Mouse (Mus musculus) midbrain, embryonic 13.5 days (tissue): ENCODE measurements at regions not wholly inside any gene's neighbourhood (a gene's known extent, or its start where the extent isn't known, plus 50 kb on each side); places are given as distances from the start of the nearest gene placed in this dataset.

Experiments
- ATAC-seq: fragments of 200-750 bp; cut with Nextera tagmentation; 2 replicates; pipeline ENCODE4 v1.8.0; 2017; ENCODE audit warnings: mild to moderate bottlenecking, moderate TSS enrichment, moderate library complexity
- H3K27ac ChIP-seq: fragments of 300-500 bp; sonication (generic); 2 replicates; pipeline ENCODE4 v1.5.1; 2015; ENCODE audit warnings: inconsistent platforms, mild to moderate bottlenecking, moderate library complexity
- H3K27me3 ChIP-seq: fragments of 300-500 bp; sonication (generic); 2 replicates; pipeline ENCODE4 v1.6.1; 2015; ENCODE audit warnings: mild to moderate bottlenecking, inconsistent platforms
- H3K36me3 ChIP-seq: fragments of 300-500 bp; sonication (generic); 2 replicates; pipeline ENCODE4 v1.6.1; 2015; ENCODE audit warnings: mild to moderate bottlenecking, inconsistent platforms
- H3K4me1 ChIP-seq: fragments of 300-500 bp; sonication (generic); replicated peaks from 2 replicates; pipeline ENCODE4 v1.6.1; 2015; ENCODE audit warnings: inconsistent platforms
- H3K4me2 ChIP-seq: fragments of 300-500 bp; sonication (generic); replicated peaks from 2 replicates; pipeline ENCODE4 v1.6.1; 2015; ENCODE audit warnings: moderate library complexity, mild to moderate bottlenecking, inconsistent platforms
- H3K4me3 ChIP-seq: fragments of 300-500 bp; sonication (generic); replicated peaks from 2 replicates; pipeline ENCODE4 v1.5.1; 2015; ENCODE audit warnings: mild to moderate bottlenecking, inconsistent platforms
- H3K9ac ChIP-seq: fragments of 300-500 bp; sonication (generic); replicated peaks from 2 replicates; pipeline ENCODE4 v1.6.1; 2015; ENCODE audit warnings: mild to moderate bottlenecking, inconsistent platforms
- H3K9me3 ChIP-seq: fragments of 300-500 bp; sonication (generic); 2 replicates; pipeline ENCODE4 v1.6.1; 2016; ENCODE audit warnings: mild to moderate bottlenecking, inconsistent platforms
- WGBS: fragments of 180-500 bp; shearing (Covaris S2); methylation state at CpG from one replicate; pipeline ENCODE4 v1.1.7; 2015; 5-methylcytosine and 5-hydroxymethylcytosine counted together

- Histone ChIP-seq H3K9me3 (no peaks in the 10 kb centered on the region), H3K4me2 (no peak overlapping the region), H3K9ac (no peak overlapping the region), H3K4me3 (no peak overlapping the region), H3K27me3 (no peaks in the 10 kb centered on the region), H3K36me3 (no peaks in the 10 kb centered on the region), H3K4me1 (0 out of 2 replicates have a peak, but pooled peaks cover 5% of the 10 kb centered on the region), H3K27ac (peak overlapping the region; percentile 10; the same call in 1 of the 2 replicates)
- peak; percentile 73; the same call in 1 of the 2 replicates for ATAC-seq
- WGBS: 74% methylated on average over 13 of the region's 13 CpGs
These were observed 236.6 kb downstream of the Atp23 start for GRCm38 (mm10) chr10:126664408-126665083.

- Histone ChIP-seq H3K4me2 (no peak overlapping the region), H3K9ac (no peak overlapping the region), H3K4me1 (0 out of 2 replicates have a peak, but pooled peaks cover 5% of the 10 kb centered on the region), H3K9me3 (no peaks in the 10 kb centered on the region), H3K27ac (0 out of 2 replicates have a peak overlapping the region, but pooled peaks have one; percentile 25), H3K36me3 (no peaks in the 10 kb centered on the region), H3K4me3 (no peak overlapping the region), H3K27me3 (no peaks in the 10 kb centered on the region)
- ATAC-seq: no peak
- 86% methylated on average over 15 of the region's 15 CpGs for WGBS
These were observed 237.6 kb downstream of the Atp23 start for GRCm38 (mm10) chr10:126663461-126664013.

- no peaks in the 10 kb centered on the region for H3K36me3 ChIP-seq
These were observed 238.4 kb downstream of the Atp23 start for GRCm38 (mm10) chr10:126662765-126663164.

GRCm38 (mm10) chr10:126661095-126661615 lies 240.0 kb downstream of the Atp23 start:
- no peaks in the 10 kb centered on the region for H3K27me3 ChIP-seq
- no peak overlapping the region for H3K27ac ChIP-seq
- no peak overlapping the region for H3K4me3 ChIP-seq
- H3K36me3 ChIP-seq: no peaks in the 10 kb centered on the region
- H3K4me1 ChIP-seq: 0 out of 2 replicates have a peak, but pooled peaks cover 5% of the 10 kb centered on the region
- no peaks in the 10 kb centered on the region for H3K9me3 ChIP-seq
- WGBS: 69% methylated on average over 5 of the region's 5 CpGs
- no peak overlapping the region for H3K9ac ChIP-seq
- H3K4me2 ChIP-seq: no peak overlapping the region
- no peak for ATAC-seq

More at GRCm38 (mm10) chr10:126662765-126663164, 238.4 kb downstream of the Atp23 start:
- H3K9ac ChIP-seq: no peak overlapping the region
- H3K4me3 ChIP-seq: no peak overlapping the region
- no peaks in the 10 kb centered on the region for H3K9me3 ChIP-seq
- H3K27ac ChIP-seq: no peak overlapping the region
- H3K4me1 ChIP-seq: 0 out of 2 replicates have a peak, but pooled peaks cover 5% of the 10 kb centered on the region
- no peak overlapping the region for H3K4me2 ChIP-seq
- WGBS: 94% methylated on average over 6 of the region's 6 CpGs
- ATAC-seq: no peak
- H3K27me3 ChIP-seq: no peaks in the 10 kb centered on the region

- Histone ChIP-seq H3K27me3 (no peaks in the 10 kb centered on the region), H3K4me2 (no peak overlapping the region), H3K9ac (no peak overlapping the region), H3K36me3 (no peaks in the 10 kb centered on the region), H3K9me3 (no peaks in the 10 kb centered on the region), H3K4me1 (0 out of 2 replicates have a peak, but pooled peaks cover 5% of the 10 kb centered on the region), H3K4me3 (no peak overlapping the region), H3K27ac (no peak overlapping the region)
- 70% methylated on average over 9 of the region's 9 CpGs for WGBS
- no peak for ATAC-seq
These were observed 241.1 kb downstream of the Atp23 start for GRCm38 (mm10) chr10:126660024-126660423.

- H3K27ac ChIP-seq: no peak overlapping the region
- 0 out of 2 replicates have a peak, but pooled peaks cover 4% of the 10 kb centered on the region for H3K4me1 ChIP-seq
- H3K27me3 ChIP-seq: no peaks in the 10 kb centered on the region
- no peak overlapping the region for H3K9ac ChIP-seq
- H3K36me3 ChIP-seq: no peaks in the 10 kb centered on the region
- no peak for ATAC-seq
- H3K9me3 ChIP-seq: no peaks in the 10 kb centered on the region
- no peak overlapping the region for H3K4me3 ChIP-seq
- 86% methylated on average over 3 of the region's 3 CpGs for WGBS
- no peak overlapping the region for H3K4me2 ChIP-seq
These were observed 248.5 kb downstream of the Atp23 start for GRCm38 (mm10) chr10:126652693-126653092.

GRCm38 (mm10) chr10:126646587-126646986 lies 254.6 kb downstream of the Atp23 start:
- no peak overlapping the region for H3K9ac ChIP-seq
- no peak overlapping the region for H3K4me3 ChIP-seq
- H3K9me3 ChIP-seq: no peaks in the 10 kb centered on the region
- H3K4me2 ChIP-seq: no peak overlapping the region
- ATAC-seq: 0 out of 2 replicates have a peak, but pooled peaks have one; percentile 59
- WGBS: 17% methylated on average over 4 of the region's 4 CpGs
- H3K4me1 ChIP-seq: peaks cover 17% of the 10 kb centered on the region
- no peaks in the 10 kb centered on the region for H3K36me3 ChIP-seq
- no peak overlapping the region for H3K27ac ChIP-seq
- no peaks in the 10 kb centered on the region for H3K27me3 ChIP-seq

GRCm38 (mm10) chr10:126641792-126642289 lies 259.3 kb downstream of the Atp23 start:
- Histone ChIP-seq H3K36me3 (no peaks in the 10 kb centered on the region), H3K27me3 (no peaks in the 10 kb centered on the region), H3K4me3 (no peak overlapping the region), H3K4me2 (peak overlapping the region; percentile 26), H3K9ac (no peak overlapping the region), H3K4me1 (peaks cover 25% of the 10 kb centered on the region), H3K9me3 (no peaks in the 10 kb centered on the region), H3K27ac (peak overlapping the region; percentile 52)
- WGBS: 11% methylated on average over 9 of the region's 9 CpGs
- peak; percentile 51 for ATAC-seq

- WGBS: 49% methylated on average over 13 of the region's 13 CpGs
- no peak for ATAC-seq
- no peak overlapping the region for H3K27ac ChIP-seq
These were observed 266.4 kb downstream of the Atp23 start for GRCm38 (mm10) chr10:126634731-126635130.

GRCm38 (mm10) chr10:126628057-126628456 lies 273.1 kb downstream of the Atp23 start:
- Histone ChIP-seq H3K4me2 (no peak overlapping the region), H3K9ac (no peak overlapping the region), H3K36me3 (no peaks in the 10 kb centered on the region), H3K4me3 (no peak overlapping the region), H3K4me1 (no peaks in the 10 kb centered on the region), H3K27ac (no peak overlapping the region), H3K27me3 (no peaks in the 10 kb centered on the region), H3K9me3 (no peaks in the 10 kb centered on the region)
- WGBS: 53% methylated on average over 4 of the region's 4 CpGs
- no peak for ATAC-seq

More at GRCm38 (mm10) chr10:126634731-126635130, 266.4 kb downstream of the Atp23 start:
- H3K27me3 ChIP-seq: no peaks in the 10 kb centered on the region
- no peaks in the 10 kb centered on the region for H3K36me3 ChIP-seq
- H3K4me1 ChIP-seq: peaks cover 7% of the 10 kb centered on the region; the same call in 1 of the 2 replicates
- no peak overlapping the region for H3K4me3 ChIP-seq
- no peak overlapping the region for H3K9ac ChIP-seq
- H3K4me2 ChIP-seq: no peak overlapping the region
- no peaks in the 10 kb centered on the region for H3K9me3 ChIP-seq

- Histone ChIP-seq H3K27me3 (no peaks in the 10 kb centered on the region), H3K4me3 (no peak overlapping the region), H3K9ac (no peak overlapping the region), H3K27ac (no peak overlapping the region), H3K36me3 (no peaks in the 10 kb centered on the region), H3K9me3 (no peaks in the 10 kb centered on the region), H3K4me1 (peaks cover 14% of the 10 kb centered on the region), H3K4me2 (no peak overlapping the region)
- no peak for ATAC-seq
- 64% methylated on average over 7 of the region's 7 CpGs for WGBS
These were observed 275.7 kb downstream of the Atp23 start for GRCm38 (mm10) chr10:126625466-126625865.

GRCm38 (mm10) chr10:126620802-126621201 lies 280.4 kb downstream of the Atp23 start:
- H3K27me3 ChIP-seq: no peaks in the 10 kb centered on the region
- no peaks in the 10 kb centered on the region for H3K36me3 ChIP-seq
- H3K9ac ChIP-seq: no peak overlapping the region
- peaks cover 28% of the 10 kb centered on the region for H3K4me1 ChIP-seq
- ATAC-seq: peak; percentile 71
- no peak overlapping the region for H3K4me2 ChIP-seq
- 35% methylated on average over 6 of the region's 6 CpGs for WGBS
- H3K9me3 ChIP-seq: no peaks in the 10 kb centered on the region
- peak overlapping the region; percentile 75 for H3K27ac ChIP-seq
- H3K4me3 ChIP-seq: no peak overlapping the region
